Mouse (Mus musculus) regulatory T cell (primary cell): Measurements from ENCODE around the gene Lbh.

Experiments used
- in situ Hi-C: fragments of 300-600 bp; cut with MboI, MseI; formaldehyde crosslinking; loops from one replicate; pipeline ENCODE4 v1.15.1; 2025; ENCODE audit warnings: high pct_unique_total_duplicates

Gene Lbh

DNA sequence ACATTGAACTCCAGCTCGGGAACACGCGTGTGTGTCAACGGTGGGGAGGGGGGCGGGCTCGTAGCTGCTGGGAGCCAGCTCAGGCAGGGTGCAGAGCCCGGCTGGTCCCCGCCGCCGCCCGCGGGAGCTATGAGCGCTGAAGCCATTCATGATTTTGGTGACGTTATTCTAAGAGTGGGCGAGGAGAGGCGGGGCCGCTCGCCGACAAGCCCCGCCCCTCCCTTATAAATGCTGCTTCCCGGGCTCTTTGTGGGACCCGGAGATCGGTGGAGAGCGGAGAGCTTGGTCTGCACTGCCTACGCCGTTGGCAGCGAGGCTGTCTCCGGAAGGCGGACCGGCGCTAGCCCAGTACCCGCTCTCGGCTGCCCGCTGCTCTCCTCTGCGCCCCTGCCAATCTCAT lies at the start of gene Lbh:
Gene Lbh (plus strand): TSS at position 253 of the 400 bp plus-strand sequence.
- in situ Hi-C loops = loop anchor here (5.0 kb wide), 1 partner anchor 179 kb away; no protein-coding TSS in a partner anchor

GRCm38 (mm10) chr17:72878979-72879378 lies 39.1 kb upstream of the Lbh start:
- in situ Hi-C loops = no loop called here

- in situ Hi-C loops = no loop called here
Measured at GRCm38 (mm10) chr17:72880156-72880555, 37.9 kb upstream of the Lbh start.

DNA sequence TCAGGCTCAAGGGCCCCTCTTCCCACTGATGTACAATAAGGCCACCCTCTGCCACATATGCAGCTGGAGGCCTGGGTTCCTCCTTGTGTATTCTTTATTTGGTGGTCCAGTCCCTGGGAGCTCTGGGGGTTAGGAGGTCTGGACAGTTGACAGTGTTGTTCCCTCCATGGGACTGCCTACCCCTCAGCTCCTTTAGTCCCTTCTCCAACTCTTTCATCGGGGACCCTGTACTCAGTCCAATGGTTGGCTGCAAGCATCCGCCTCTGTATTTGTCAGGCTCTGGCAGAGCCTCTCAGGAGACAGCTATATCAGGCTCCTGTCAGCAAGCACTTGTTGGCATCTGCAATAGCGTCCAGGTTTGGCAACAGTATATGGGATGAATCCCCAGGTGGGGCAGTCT lies 37.1 kb upstream of the Lbh start:
- in situ Hi-C loops = no loop called here

DNA sequence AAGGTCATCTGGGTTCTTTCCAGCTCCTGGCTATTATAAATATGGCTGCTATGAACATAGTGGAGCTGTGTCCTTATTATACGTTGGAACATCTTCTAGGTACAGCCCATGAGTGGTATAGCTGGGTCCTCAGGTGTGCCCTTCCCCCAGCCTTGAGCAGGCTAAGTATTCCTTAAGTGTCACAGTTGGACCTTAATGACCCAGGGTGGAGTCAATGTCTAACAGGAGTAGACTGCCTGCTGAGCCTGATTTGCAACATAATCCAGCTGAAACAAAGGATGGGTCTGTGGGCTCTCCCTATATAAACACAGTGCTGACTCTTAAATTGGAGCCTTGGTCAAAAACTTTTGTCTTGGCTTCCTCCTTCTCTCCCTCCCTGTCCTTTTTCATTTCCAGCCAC lies 36.3 kb upstream of the Lbh start:
- in situ Hi-C loops = no loop called here

DNA sequence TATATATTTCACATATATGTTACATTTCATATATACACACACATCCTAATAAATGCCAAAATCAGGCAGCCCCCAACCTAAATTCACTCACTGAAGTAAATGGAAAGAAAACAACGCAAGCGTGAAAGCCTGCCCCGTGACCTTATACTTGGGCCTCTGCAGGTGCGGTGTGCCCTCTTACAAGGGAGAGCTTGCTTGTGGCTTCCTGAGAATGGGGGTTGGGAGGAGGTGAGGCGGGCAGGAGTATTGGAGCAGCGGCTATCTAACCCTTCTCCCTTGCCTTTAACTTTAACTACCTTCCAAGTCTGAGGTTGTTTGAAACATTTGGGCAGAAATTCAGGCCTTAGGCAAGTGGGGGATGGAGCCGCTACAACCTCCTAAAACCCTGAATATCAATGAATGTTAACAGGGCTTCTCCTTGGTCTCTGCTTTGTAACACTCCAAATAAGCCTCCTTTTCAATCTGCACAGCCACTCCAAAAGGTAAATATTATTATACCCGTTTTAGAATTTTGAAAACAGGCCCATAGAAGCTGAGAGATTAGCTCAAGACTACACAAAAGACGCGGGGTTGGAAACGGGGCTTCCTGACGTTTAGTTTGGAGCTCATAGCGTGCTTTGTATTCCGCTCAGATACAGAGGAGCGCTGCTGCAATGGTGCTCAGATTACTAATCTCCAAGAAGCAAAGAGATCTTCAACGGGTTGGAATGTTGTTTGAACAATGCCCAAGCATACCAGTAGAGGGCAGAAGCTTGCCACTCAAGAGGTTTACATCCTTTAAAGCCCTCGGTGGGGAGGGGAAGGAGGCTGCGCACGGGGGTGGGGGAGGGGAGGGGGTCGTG lies 28.3 kb upstream of the Lbh start:
- in situ Hi-C loops = no loop called here

GRCm38 (mm10) chr17:72890398-72890898 lies 27.7 kb upstream of the Lbh start:
- in situ Hi-C loops = no loop called here

GRCm38 (mm10) chr17:72891556-72891955 lies 26.5 kb upstream of the Lbh start:
- in situ Hi-C loops = no loop called here

- in situ Hi-C loops = no loop called here
Measured at GRCm38 (mm10) chr17:72895506-72895905, 22.6 kb upstream of the Lbh start.

- in situ Hi-C loops = no loop called here
Measured at GRCm38 (mm10) chr17:72897076-72897475, 21.0 kb upstream of the Lbh start.

DNA sequence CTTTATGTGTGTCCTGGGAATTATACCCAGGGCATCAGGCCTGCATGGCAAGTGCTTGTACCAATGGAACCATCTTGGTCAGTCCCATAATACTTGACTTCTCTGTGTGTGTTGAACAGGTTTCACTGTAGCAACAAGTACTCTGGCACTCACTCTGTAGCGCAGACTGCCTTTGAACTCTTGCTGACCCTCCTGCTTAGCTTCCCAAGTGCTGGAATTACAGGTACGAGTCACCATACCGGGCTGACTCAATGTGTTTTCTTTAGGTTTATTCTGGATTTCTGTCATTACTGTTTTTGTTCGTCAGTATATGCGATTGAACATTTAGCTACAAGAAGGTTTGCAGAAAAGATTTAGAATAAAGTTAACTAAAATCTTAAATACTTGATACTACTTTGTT lies 20.1 kb upstream of the Lbh start:
- in situ Hi-C loops = no loop called here

DNA sequence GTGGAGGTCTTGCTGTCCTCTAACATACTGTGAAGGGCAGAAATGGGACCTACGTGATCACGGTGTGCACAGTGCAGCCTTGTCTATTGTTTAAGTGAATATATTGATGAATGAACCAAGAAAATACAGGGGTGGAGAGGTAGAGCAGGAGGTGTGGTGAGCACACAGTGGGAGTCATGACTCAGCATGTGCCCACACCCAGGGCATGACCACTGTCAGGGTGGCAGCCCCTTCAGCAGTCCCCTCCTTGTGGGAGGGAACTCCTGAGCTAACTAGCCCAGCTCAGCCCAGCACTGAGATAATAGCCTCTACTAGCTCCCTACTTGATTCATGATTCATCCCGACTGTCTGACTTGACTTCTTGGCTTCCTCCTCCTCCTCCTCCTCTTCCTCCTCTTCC lies 19.3 kb upstream of the Lbh start:
- in situ Hi-C loops = no loop called here

- in situ Hi-C loops = no loop called here
Measured at GRCm38 (mm10) chr17:72901021-72901420, 17.1 kb upstream of the Lbh start.

GRCm38 (mm10) chr17:72901705-72902104 lies 16.4 kb upstream of the Lbh start:
- in situ Hi-C loops = no loop called here

- in situ Hi-C loops = no loop called here
Measured at GRCm38 (mm10) chr17:72903321-72903720, 14.8 kb upstream of the Lbh start.

GRCm38 (mm10) chr17:72903921-72904421 lies 14.1 kb upstream of the Lbh start:
- in situ Hi-C loops = no loop called here

DNA sequence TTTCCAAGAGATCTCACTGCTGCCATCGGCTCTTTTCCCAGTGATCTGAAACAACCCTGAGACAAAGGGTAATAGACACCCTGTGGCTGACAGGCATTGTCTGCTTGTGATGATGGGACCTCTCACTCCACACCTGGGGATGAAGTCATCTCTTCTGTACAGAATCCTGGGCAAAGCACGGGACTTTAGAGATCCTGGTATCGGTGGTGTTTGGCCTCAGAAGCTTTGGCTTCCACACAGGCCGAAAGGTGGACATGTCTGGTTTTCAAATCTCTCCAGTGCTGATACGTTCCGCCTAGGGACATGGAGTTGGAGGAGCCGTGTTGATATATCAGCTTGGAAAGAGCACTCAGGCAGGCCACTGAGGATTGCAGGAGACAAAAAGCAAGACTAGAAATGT lies 13.2 kb upstream of the Lbh start:
- in situ Hi-C loops = no loop called here

- in situ Hi-C loops = no loop called here
Measured at GRCm38 (mm10) chr17:72906231-72906896, 11.7 kb upstream of the Lbh start.

GRCm38 (mm10) chr17:72907211-72907610 lies 10.9 kb upstream of the Lbh start:
- in situ Hi-C loops = no loop called here

DNA sequence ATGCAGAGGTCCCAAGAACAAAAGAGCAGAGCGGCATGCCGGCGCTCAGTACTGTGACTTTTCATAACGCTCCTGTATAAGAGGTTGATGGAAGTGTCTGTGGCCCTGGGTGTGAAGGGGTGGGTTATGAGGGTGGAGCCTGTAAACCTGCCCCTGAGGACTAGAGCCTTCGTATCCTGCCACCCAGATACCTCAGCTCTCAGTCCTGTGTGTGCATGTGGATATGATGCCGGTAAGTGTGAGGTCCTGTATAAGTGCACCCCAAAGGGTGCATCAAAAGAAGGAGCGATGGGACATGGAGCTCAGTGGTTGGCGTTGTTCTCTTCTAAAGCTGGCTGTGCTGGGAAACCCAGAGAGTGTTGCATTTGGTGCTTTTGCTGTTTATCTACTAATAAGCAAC lies 10.3 kb upstream of the Lbh start:
- in situ Hi-C loops = no loop called here

- in situ Hi-C loops = no loop called here
Measured at GRCm38 (mm10) chr17:72908561-72908960, 9.5 kb upstream of the Lbh start.

- in situ Hi-C loops = no loop called here
Measured at GRCm38 (mm10) chr17:72909061-72909852, 8.8 kb upstream of the Lbh start.
